Mouse (Mus musculus) CD4-positive, CD25-positive, alpha-beta regulatory T cell, adult 4 months (primary cell): ENCODE measurements around the gene Serpina1e. TPM values are rescaled to one million over a fixed set of nuclear protein-coding genes. Genes with fewer than 3 reads are reported as not detected.

Source experiments
- ATAC-seq: one replicate; pipeline ENCODE4 v1.8.0; 2017
- polyA plus RNA-seq, 2 experiments: library from polyadenylated mRNA; unstranded; fragments of 100-300 nt; shearing (Covaris generic); gene quantifications; one replicate each; pipeline ENCODE4 v1.2.1; 2017

Serpina1e gene
- polyA plus RNA-seq, result not detected

DNA sequence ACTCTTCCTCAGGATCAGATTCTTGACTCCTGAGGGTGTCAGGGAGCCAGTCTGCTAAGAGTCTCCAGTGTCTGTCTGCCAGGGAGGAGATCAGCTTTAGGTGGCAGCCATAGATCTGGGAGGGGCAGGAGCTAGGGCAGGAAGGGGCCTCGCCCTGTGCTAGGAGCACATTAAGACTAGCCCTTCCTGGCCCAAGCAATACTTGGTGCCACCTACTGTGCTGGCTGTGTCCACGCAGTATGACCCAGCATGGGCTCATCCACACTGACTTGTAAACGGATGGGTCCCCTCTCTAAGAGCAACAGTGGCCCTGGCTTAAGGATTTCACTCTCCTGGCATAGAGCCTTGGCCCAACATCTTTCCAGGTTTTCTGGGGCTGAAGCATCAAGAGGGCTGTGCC lies at the start of gene Serpina1e:
Gene Serpina1e (minus strand): TSS at position 178 of the 400 bp plus-strand sequence.
- ATAC-seq, result no peak

- no peak for ATAC-seq
Observed at GRCm38 (mm10) chr12:104004689-104005088, 45.9 kb upstream of the Serpina1e start.

DNA sequence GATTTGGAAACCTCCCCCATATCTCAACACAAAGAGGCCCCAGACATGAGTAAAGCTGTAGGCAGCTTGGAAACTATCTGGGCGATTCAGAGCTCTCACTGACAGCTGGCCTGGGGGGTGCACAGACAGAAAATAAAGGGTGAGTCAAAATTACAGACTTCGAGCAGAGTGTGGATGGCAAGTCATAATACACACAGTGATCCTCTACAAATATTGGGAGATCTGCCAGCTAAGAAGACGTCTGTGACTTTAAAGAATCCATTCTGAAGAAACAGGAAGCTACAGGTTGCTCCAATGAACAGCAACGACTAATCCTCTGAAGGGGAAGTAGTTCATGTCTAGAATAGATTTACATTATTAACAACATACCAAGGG lies 44.5 kb upstream of the Serpina1e start:
- ATAC-seq, result no peak

DNA sequence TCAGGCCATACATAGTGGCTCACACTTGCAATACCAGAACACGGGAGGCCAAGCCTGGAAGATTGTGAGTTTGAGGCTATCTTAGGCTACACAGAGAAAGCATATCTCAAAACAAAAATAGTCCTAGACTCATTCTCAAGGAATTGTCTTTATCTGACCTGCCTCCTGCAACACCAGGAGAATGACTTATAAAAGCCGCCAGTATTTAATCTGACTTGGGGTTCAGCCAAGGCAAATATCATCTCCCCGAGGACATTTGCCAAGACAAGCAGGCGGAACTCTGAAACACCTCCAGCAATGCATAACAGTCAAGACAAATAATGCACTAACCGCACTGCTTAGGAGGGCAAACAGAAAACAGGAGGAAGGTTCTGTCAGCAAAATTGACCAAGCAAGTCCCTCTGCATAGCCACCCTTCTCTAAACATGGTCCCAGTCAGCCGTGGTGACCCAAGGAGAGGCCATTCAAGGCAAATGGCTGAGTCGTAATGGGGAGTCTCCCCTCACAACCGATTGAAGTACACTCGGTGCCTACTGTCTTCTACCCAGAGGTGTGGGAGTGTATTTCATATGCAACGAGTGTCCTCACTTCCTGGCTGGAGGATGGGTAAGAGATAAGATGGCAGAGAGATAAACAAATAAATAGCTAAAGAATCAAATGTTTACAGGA lies 43.9 kb upstream of the Serpina1e start:
- no peak for ATAC-seq

- no peak for ATAC-seq
Observed at GRCm38 (mm10) chr12:104000594-104000993, 41.8 kb upstream of the Serpina1e start.

DNA sequence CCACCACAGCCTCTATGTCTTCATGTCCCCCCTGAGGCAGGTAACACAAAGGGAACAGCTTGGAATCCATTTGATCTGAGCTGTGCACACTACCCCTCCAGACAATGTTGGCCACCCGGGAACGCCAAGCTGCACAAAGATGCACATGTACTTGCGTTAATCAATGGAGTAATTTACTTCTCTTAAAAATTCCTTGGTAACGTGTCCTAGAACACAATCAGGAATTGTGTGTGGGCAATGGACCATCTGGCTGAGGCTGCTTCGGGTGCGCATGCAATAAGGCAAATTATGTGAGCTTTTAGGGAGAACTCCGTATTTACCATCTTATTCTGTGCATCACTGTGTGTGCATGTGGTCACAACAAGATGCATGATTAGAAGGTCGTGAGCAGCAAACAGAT lies 40.8 kb upstream of the Serpina1e start:
- ATAC-seq, result no peak

DNA sequence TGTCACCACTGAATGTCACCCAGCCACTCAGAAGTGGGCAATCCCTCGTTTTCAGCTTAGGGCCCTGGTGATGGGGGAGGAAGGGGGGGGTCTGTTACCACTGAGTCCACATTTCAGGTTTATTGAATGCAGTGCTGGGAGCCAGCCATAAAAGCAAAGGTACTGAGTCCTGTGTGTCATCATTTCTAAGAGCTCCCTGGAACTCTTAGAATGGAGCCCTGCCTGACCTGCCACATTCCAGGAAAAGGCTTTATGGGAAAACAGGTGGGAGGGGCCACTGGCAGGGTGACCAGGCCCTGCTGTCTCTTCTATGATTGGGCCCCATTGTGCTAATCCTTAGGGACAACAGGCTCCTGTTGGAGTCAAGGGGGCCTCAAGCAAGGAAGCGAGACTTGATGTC lies 37.7 kb upstream of the Serpina1e start:
- no peak for ATAC-seq

DNA sequence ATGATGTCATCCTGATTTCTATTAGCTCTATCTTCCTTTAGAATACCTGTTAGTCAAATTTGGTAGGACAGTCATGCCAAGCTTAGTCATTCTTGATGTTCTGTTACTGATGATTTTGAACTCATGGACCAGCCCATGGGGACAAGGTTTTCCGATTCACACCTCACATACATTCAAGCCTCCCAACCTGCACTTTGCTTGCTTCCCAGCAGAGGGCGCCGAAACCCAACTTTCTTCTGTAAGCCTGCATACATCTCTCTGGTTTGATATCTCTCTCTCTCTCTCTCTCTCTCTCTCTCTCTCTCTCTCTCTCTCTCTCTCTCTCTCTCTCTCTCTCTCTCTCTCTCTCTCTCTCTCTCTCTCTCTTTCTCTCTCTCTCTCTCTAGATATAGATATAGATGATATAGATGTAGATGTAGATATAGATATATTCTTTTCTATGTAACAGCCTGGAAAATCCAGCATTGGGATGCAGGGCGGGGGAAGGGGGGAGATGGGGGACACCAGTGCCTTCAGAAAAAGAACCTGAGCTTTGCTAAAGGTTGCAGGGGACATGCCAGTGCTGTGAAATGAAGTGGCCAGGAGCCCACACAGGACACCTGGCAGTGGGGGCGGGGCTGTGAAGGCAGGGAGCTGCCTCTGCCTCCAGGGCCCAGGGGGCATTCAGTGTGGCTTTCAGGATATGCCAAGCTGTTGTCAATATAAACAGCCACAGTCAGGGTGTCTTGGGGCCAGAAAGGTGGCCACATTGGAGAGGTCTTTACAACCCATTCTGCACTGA lies 36.7 kb upstream of the Serpina1e start:
- ATAC-seq, result peak; percentile 80

DNA sequence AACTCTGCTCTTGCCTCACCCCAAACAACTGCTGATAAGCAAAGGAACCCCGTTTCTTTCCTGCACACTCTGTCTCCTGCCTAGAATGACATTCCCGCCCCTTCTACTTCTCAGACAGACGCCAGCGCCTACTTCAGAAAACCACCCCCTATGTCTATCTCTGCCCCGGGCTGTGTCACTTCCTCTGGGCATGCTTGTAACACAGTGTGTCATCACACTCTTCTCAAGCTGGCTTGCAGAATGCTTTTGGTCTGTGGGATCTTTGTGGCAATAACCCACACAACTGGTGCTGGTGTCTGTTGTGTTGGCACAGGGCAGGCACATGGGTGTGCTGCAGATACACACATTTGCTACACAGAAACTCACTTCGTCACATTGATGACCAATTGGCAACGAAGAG lies 34.2 kb upstream of the Serpina1e start:
- no peak for ATAC-seq

- no peak for ATAC-seq
Observed at GRCm38 (mm10) chr12:103989857-103990256, 31.1 kb upstream of the Serpina1e start, which contains the start of gene Serpina11. Gene Serpina11, minus strand, starts transcription at chr12:103989957.

- ATAC-seq, result no peak
Observed at GRCm38 (mm10) chr12:103989514-103989767, 30.7 kb upstream of the Serpina1e start.

GRCm38 (mm10) chr12:103988754-103989513 lies 30.2 kb upstream of the Serpina1e start:
- no peak for ATAC-seq

- ATAC-seq, result no peak
Observed at GRCm38 (mm10) chr12:103985868-103986267, 27.1 kb upstream of the Serpina1e start.

- ATAC-seq, result no peak
Observed at GRCm38 (mm10) chr12:103984935-103985334, 26.2 kb upstream of the Serpina1e start.

GRCm38 (mm10) chr12:103981646-103982360 lies 23.0 kb upstream of the Serpina1e start:
- no peak for ATAC-seq

DNA sequence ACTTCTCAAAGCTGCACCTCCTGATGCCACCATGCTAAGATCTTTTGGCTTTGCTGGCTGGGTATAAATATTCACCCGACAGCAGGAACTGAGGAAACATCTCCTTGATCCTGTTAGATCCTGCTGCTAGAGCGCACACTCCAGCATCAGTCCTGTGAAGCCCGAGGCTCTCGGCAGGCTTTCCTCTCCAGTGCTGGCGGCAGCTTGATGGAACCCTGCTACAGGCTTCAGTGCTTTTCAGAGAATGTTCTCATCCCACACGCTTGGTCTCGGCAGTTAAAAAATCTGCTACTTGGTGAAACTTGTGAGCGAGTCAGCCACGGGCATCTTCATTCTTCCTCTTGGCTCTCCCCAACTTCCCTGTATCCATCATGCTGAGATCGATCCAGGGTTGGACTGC lies 19.5 kb upstream of the Serpina1e start:
- no peak for ATAC-seq

- no peak for ATAC-seq
Observed at GRCm38 (mm10) chr12:103977846-103978245, 19.1 kb upstream of the Serpina1e start.

DNA sequence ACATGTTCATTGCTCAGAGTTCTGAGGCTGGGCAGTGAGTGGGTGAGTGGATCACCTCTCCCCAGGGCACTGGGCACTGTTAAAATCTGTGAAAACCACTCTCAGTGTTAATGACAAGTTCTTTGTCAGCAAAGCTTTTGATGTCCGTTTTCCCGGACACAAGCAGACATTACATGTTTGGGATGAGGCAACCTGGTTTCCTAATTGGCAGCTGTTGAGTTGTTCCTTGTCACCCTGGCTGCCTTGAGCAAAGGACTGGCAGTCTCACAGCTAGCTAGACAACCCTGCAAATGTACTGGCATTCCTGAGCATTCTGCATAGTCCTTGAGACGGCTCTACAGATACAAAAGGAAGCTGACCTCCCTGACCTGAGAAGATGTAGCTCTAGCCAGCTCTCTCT lies 18.3 kb upstream of the Serpina1e start:
- no peak for ATAC-seq

DNA sequence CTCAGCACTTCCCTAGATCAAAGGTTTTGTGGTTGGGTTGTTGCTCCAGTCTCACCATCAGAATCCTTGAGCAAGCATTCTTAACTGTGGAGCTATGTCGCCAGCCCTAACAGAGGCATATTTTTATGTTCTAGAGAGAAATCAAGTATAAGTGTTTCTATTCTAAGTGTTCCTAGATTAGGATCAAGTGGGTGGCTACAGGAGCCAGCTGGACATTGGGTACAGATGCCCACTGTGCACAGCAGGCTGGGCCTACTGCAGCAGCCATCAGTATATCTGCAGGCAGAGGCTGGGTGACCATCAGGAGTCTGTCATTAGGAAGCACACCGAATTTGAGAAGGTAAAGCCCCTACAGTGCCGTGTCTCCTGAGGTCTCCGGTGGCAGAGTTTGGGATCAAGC lies 12.3 kb upstream of the Serpina1e start:
- ATAC-seq, result no peak

GRCm38 (mm10) chr12:103969577-103970116 lies 10.9 kb upstream of the Serpina1e start:
- no peak for ATAC-seq

GRCm38 (mm10) chr12:103966761-103967160 lies 8.0 kb upstream of the Serpina1e start:
- no peak for ATAC-seq

GRCm38 (mm10) chr12:103963288-103963687 lies 4.5 kb upstream of the Serpina1e start:
- no peak for ATAC-seq

GRCm38 (mm10) chr12:103962860-103963259 lies 4.1 kb upstream of the Serpina1e start:
- no peak for ATAC-seq
